Mouse (Mus musculus) gastrocnemius, postnatal 36 days (tissue): ENCODE results near the gene Il17re. TPM values are rescaled to one million over a fixed set of nuclear protein-coding genes. Genes with fewer than 3 reads are reported as not detected.

Experiments used
- DNase-seq, 2 experiments: peaks; one replicate each; pipeline ENCODE4 v3.0.0; 2022
- intact Hi-C: fragments of 180-260 bp; cut with DNase I; formaldehyde crosslinking; loops from one replicate; pipeline ENCODE4 v1.15.1; 2025
- total RNA-seq, 2 experiments: library from RNA; stranded (reverse); gene quantifications; 2 replicates each; pipeline ENCODE4 v1.2.3; 2021

Il17re gene
- total RNA-seq, 2 experiments from 2014 or later, result 0.13 to 0.15 TPM

DNA sequence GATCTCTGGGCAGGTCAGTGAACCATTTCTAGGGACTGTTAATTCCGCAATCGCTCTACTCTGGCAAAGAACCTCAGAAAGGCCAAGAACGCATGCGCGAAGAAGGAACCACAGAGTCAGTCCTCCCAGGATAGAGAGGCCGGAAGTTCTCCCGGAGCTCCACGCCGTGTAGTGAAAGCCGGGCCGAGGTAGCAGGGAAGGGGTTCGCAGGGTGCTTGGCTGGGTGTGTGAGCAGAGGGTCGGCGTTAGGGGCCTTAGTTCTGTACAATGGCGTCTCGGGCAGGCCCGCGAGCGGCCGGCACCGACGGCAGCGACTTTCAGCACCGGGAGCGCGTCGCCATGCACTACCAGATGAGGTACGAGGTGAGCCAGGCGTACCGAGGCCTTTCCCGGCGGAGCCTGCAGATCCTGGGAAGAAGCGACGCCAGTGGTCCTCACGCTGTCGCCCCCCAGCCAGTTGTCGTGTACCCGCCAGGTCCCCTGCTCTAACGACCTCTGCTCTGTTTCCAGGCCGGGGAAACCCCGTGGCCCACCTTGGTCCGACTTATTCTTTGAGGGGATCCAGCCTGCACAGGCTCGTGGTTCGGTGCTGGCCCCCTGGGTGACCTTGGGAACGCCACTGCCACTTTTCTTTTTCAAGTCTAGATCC is 15.7 kb upstream of the Il17re start, which contains the start of gene Jagn1:
Gene Jagn1, plus strand, starts transcription at position 128 of the 649 bp plus-strand sequence.
- DNase-seq, result peak; percentile 87 to 90
- intact Hi-C loops, result loop anchor here (5.0 kb wide), 1 partner anchor 240 kb away; no protein-coding TSS in a partner anchor

DNA sequence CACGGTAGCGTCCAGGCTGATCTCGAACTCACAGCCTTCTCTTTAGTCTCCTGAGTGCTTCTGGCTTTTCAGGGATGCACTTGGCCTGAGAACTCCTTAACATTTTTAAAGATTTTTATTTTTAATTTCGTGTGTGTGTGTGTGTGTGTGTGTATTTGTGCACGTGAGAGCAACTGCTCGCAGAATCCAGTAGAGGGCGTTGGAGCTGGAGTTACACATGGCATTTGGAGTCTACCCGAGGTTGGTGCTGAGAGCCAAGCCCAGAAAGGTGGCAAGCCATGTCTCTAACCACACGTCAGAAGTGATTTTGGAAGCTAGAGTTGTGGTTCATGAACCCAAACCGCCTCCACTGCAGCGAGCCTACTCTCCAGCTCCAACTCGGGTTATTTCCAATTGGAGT is 15.2 kb upstream of the Il17re start:
- no peak for DNase-seq
- intact Hi-C loops, result loop anchor here (5.0 kb wide), 1 partner anchor 239 kb away; no protein-coding TSS in a partner anchor

DNA sequence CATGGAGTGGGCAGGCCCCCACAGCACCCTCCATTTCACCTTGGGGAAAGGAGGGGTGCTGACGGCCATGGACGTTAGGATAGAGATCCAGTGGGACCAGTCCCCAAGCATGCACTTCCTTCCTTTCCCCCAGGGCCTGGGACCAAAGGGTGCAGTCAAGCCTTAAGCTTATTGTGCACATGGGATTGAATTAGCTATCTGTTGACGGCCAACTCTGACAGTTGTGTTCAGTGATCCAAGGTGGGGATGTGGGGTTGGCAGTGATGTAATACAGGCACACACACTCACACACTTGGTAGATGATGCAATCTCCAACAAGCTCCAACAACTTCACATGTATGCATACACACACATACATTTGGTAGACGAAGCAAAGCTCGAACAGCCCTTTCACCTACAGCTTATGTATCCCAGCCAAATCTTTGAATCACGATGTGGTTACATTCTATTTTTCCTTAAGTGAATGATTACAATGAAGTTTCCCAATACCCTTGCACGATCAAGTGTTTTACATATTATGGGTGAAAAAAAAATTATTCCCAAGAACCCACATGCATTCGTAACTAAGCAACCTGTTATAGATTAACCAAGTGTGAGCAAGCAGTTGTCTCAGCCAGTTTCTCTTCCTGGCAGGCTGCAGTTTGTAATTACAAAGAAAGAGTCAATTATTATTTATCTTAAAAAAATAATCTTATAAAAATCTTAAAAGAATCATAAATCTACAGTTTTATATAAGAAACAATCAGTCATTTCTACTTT is 13.9 kb upstream of the Il17re start:
- DNase-seq, result no peak
- intact Hi-C loops, result loop anchor here (5.0 kb wide), 1 partner anchor 238 kb away; no protein-coding TSS in a partner anchor

DNA sequence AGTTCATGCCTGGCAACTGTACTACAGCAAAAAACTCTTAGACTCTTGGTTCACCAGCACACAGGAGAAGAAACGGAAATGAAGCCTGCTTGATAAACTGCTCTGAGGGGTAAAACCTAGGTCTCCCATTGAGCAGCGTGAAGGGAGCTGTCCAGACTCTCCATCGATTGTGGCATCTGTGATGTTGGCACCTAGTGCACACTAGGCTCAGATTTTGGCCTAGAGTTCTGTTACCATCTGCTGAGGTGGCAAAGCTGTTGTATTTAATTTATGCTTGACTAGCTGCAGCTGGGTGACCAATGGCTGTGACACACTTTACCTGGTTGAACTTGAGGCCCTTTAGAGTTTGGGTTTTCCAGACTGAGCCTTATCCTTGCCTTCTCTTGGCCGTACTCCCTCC is 10.6 kb upstream of the Il17re start:
- intact Hi-C loops, result no loop called here
- DNase-seq, result no peak

DNA sequence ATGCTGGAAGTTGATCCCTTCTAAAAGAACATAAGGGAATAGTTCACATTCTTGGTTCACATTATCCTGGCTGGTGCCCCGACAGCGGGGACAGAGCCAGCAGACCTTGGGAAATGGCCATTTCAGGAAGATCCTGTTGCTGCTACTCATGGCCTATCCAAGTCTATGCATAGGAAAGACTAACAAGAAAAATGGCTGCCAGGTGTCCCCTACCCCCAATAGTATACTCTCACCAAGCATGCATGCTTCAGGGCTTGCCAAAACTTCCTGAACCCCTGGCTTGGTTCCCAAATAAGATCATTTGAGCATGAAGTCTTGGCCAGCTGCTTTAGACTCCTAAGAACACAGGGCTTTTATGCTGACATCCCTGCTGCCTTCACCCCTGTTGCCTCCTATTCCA is 6.4 kb upstream of the Il17re start:
- intact Hi-C loops, result no loop called here
- peak in 1 of 2 experiments; percentile 29 for DNase-seq

DNA sequence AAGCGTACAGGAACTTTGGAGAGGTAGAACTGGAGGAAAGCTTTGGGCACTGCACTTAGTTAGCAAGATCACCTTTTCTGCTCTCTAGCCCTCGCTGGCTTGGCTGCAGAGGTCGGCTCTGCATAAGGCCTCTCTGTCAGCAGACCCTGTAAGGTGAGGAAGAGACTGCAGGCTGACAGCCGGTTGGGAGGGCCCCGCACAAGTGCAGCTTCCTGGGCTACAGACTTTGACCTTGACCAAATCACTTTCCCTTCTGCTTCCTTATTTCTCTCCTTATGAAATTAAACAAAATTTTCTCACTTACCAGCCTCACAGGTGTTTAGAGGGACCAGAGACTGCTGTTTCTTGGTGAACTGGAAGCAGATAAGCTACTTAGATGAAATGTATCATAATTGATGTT is 3.3 kb upstream of the Il17re start:
- DNase-seq, result no peak
- intact Hi-C loops, result no loop called here

DNA sequence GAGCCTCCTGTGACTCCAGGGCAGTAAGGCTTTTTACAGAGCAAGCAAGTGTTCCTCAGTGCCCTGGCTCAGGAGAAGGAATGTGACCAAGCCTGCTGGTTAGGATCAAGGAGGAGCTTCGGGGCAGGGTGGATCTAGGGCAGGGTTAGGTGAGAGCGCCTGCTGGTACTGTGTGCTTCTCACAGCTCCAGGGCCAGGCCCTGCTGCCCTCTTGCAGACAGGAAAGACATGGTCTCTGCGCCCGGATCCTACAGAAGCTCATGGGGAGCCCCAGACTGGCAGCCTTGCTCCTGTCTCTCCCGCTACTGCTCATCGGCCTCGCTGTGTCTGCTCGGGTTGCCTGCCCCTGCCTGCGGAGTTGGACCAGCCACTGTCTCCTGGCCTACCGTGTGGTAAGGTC is 351 bp downstream of the Il17re start:
- intact Hi-C loops, result no loop called here
- no peak for DNase-seq

DNA sequence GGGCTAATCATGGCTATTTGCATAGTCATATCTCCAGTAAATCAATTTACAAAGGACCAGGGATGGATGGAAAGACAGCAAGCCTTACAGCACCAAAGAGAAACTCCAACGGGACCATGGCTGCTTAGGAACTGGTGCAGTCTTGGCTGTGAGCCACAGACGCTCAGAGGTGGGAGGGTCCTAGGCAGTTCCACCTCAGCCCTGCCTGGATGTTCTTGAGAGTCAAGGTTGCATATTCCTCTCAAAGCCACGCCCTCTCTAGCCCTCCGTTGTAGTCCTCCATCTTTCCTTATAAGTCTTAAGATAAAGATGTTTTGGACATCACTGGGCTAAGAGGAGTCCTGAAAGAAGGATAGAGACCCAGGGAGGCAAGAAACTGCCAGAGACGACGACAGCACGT is 5.8 kb downstream of the Il17re start:
- no peak for DNase-seq
- intact Hi-C loops, result loop anchor here (10.0 kb wide), 1 partner anchor 289 kb away; no protein-coding TSS in a partner anchor

DNA sequence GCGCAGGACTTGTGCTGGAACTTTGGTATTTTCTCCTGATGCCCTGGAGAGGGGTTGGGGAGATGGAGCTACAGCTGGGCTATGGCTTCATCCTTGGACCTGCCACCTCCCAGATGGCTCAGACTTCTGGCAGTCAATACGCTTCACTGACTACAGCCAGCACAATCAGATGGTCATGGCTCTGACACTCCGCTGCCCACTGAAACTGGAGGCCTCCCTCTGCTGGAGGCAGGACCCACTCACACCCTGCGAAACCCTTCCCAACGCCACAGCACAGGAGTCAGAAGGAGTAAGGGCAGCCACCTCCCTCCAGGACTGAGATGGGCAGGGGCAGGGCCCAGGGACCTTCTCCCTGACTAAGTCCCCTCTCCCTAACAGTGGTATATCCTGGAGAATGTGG is 7.3 kb downstream of the Il17re start:
- no peak for DNase-seq
- intact Hi-C loops, result loop anchor here (10.0 kb wide), 1 partner anchor 291 kb away; no protein-coding TSS in a partner anchor

DNA sequence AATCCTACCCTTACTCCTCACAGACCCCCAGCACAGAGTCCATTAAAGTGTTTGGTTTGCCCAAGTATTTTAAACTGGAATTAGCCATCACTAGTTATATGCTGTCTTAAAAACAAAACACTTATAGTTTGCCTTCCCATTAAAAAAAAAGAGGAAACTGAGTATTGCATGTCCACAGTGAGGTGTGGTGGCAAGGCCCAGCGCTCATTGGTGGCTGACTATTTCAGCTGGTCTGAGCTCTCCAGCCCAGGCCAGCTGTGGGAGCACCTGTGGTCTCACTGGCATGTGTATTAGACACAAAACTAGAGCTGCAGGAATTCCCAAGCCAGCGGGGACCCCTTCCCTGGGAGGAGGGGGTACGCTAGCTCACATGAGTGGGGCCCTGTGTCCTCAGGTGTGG is 10.2 kb downstream of the Il17re start:
- intact Hi-C loops, result loop anchor here (2.0 to 10.0 kb wide), 2 partner anchors 28 to 294 kb away; no protein-coding TSS in a partner anchor
- DNase-seq, result no peak

DNA sequence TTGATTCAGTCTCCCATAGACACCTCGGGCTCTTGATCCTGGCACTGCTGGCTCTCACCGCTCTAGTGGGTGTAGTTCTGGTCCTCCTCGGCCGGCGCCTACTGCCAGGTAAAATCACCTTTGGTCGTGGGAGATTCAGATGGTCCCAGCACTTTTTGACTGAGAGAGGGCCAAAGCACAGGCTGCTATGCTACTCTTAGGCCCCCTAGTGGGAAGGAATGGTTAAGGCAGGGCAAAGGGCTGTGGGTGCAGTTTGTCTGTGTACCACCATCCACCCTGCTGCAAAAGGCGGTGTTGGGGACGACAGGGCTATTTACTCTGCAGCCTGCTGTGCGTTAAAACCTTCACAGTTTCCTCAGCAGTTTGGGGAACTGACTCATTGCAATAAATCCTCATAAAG is 10.7 kb downstream of the Il17re start:
- peak; percentile 55 to 63 for DNase-seq
- intact Hi-C loops, result loop anchor here (2.0 to 10.0 kb wide), 2 partner anchors 28 to 294 kb away; no protein-coding TSS in a partner anchor

DNA sequence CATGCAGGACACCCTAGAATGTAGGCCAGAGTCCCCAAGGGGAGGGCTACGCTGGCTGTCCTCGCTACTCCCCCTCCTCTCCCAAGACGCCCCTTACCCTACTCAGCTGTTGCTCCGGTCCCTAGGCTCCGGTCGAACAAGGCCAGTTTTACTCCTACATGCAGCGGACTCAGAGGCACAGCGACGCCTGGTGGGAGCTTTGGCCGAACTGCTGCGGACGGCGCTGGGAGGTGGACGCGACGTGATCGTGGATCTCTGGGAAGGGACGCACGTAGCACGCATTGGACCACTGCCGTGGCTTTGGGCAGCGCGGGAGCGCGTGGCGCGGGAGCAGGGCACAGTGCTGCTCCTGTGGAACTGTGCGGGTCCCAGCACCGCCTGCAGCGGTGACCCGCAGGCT is 11.1 kb downstream of the Il17re start:
- DNase-seq, result peak; percentile 73 to 78
- intact Hi-C loops, result loop anchor here (2.0 to 10.0 kb wide), 2 partner anchors 29 to 295 kb away; no protein-coding TSS in a partner anchor

DNA sequence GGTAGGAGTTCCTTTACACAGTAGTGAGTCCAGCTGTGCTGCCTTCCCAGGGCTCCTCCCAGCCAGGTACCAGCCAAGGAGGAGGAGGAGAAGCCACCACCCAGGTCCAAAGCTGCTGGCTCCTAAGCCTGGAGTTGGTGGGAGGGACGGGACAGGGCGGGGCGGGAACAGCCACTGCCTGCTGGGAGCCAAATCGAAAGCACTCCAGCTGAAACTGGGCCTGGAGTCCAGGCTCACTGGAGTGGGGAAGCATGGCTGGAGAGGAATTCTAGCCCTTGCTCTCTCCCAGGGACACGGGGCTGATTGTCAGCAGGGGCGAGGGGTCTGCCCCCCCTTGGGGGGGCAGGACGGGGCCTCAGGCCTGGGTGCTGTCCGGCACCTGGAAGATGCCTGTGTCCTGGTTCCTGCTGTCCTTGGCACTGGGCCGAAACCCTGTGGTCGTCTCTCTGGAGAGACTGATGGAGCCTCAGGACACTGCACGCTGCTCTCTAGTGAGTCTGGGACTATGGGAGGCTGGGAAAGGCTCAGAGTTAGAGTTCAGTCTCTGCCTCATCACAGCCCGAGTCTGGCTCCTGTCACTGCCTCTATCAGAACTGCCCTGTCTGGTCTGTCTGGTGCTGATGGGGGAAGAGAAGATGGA is 13.1 kb downstream of the Il17re start, which contains the start of gene Il17rc:
Gene Il17rc, plus strand, starts transcription at position 131 of the 640 bp plus-strand sequence.
- DNase-seq, result peak; percentile 63 to 66
- intact Hi-C loops, result no loop called here

DNA sequence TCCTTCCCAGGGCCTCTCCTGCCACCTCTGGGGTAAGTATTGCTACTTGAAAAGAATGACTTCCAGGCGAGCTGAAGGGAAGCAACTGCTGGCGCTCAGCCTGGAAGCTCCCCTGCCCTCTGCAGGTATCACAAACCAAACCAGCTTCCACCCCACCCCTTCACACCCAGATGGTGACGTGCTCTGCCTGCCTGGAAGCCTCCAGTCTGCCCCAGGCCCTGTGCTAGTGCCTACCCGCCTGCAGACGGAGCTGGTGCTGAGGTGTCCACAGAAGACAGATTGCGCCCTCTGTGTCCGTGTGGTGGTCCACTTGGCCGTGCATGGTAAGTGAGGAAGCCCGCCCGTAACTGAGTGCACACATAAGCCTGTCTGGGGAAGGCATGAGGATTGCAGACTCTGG is 13.8 kb downstream of the Il17re start:
- intact Hi-C loops, result no loop called here
- no peak for DNase-seq

DNA sequence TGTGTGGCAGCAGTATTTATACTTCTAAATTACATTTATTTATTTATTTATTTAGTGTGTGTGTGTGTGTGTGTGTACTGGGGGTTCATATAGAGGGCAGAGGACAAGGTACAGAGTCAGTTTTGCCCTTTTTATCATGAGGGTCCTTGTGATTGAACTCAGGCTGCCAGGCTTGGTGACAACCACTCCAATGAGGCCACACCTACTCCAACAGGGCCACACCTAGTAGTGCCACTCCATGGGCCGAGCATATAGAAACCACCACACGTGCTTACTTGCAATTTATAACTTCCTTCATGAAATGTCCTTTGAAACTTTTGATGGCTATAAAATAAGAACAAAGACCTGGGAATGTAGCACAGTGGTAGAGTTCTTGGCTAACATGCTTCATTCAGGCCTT is 15.0 kb downstream of the Il17re start:
- no peak for DNase-seq
- intact Hi-C loops, result no loop called here

DNA sequence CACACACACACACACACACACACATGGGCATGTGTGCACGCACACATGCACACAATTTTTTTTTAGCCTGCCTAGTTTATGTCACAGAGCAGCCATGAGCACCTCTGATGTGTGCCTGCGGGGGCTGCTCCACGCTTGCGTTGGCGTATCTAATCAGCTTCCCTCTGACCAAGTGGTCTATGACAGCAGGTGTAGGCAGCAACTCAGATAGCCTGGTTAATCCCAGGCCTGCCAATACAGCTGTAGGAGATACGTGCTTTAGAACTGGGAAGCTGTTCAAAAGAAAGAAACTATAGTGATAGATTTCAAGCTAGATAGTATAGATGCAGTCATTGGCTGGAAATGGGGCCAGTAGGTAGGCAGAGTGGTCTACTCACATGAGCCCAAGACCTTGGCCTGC is 15.4 kb downstream of the Il17re start:
- no peak for DNase-seq
- intact Hi-C loops, result no loop called here

DNA sequence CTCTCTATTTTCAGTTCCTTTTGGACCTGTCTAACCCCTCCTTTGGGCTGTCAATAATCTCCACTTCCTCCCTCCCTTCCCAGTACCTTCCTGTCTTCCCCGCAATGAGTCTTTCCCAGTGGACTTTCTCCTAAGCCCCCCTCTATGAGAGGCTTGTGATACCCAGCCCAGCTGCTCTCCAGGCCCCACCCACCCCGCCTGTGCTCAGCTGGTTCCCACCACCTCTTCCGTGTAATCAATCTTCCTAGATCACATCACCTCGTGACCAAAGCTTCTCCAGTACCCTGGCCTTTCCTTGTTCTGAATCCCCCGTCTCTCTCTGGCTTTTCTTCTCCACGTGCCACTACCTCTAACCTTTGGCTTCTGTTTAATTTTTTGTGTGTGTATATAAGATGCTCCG is 19.1 kb downstream of the Il17re start:
- intact Hi-C loops, result no loop called here
- no peak for DNase-seq

DNA sequence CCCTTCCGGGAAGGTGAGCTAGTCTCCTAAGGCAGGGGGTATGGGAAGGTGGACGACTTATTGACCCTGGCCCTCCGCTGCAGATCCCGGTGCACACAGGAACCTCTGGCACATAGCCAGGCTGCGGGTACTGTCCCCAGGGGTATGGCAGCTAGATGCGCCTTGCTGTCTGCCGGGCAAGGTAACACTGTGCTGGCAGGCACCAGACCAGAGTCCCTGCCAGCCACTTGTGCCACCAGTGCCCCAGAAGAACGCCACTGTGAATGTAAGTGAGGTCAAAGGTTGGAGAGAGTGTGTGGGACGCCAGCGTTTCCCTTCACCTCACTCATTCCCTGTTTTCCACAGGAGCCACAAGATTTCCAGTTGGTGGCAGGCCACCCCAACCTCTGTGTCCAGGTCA is 20.6 kb downstream of the Il17re start:
- DNase-seq, result no peak
- intact Hi-C loops, result no loop called here

DNA sequence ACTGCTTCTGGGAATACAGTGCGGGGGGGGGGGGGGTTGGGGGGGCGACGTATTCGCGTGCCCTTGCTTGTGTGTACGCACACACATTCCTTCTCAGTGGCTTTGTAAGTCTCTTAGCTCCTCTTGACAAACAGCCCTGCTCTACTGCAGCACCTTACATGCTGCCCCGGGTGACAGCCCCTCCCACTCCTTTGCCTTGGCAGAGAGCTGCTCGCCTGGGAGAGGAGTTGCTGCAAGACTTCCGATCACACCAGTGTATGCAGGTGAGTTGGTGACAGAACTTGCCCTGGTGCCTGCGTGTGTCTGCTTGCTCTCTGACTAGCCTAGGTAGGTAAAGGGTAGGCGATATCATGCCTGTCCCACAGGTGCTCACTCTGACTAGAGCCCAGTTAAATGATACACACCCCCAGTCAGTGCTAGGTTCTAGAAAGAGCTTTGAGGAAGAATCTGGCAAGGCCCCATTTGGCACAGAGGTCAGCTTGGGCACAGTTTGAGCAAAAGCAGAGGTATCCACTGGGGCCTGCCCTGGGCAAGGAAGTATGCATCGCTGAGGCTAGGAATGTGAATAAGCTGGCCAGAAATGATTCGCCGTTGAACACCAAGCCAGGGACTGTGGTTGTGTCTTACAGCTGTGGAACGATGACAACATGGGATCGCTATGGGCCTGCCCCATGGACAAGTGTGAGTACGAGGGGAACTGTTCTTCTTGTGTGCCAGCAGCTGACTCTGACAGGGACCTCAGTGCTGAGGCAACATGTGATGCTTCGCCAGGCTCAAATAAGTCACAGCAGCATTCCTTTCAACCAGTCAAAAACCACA is 22.5 kb downstream of the Il17re start:
- intact Hi-C loops, result no loop called here
- no peak for DNase-seq

DNA sequence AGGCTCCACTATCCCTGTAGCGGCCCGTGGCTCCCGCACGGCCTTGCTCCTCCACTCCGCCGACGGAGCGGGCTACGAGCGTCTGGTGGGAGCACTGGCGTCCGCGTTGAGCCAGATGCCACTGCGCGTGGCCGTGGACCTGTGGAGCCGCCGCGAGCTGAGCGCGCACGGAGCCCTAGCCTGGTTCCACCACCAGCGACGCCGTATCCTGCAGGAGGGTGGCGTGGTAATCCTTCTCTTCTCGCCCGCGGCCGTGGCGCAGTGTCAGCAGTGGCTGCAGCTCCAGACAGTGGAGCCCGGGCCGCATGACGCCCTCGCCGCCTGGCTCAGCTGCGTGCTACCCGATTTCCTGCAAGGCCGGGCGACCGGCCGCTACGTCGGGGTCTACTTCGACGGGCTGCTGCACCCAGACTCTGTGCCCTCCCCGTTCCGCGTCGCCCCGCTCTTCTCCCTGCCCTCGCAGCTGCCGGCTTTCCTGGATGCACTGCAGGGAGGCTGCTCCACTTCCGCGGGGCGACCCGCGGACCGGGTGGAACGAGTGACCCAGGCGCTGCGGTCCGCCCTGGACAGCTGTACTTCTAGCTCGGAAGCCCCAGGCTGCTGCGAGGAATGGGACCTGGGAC is 24.3 kb downstream of the Il17re start:
- intact Hi-C loops, result no loop called here
- DNase-seq, result peak in 1 of 2 experiments; percentile 51
